Mouse (Mus musculus): ENCODE measurements at regions not wholly inside any gene's neighbourhood (a gene's known extent, or its start where the extent isn't known, plus 50 kb on each side); places are given as distances from the start of the nearest gene placed in this dataset.

DNA sequence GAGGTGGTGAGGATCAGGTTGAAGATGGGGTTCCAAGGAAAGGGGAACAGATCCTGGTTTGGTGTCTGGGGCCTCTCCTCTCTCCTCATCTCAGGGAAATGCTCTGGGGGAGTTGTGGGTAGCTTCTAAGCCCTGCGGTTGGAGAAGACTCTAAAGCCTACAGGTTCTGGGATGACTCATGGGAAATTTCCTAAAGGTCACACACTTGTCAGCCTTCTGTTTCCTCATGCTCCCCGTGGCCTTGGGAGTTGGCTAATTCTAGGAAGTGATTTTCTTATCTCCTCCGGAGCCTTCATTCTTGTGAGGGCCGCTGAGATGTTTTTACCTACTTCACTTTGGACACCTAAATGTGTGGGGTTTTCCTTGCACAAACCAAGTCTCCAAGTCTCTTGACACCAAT is 279.2 kb downstream of the 4933412E24Rik start:
- Histone ChIP-seq H3K36me3 (ENCODE audit: control insufficient read depth, insufficient read depth, low read length) (no peaks in the 10 kb centered on the region), H3K4me3 (ENCODE audit: low read depth, low read length) (no peak overlapping the region), H3K27ac (ENCODE audit: low read depth, low read length) (no peak overlapping the region), H3K4me2 (no peak overlapping the region), H3K9ac (ENCODE audit: low read length) (no peak overlapping the region), H3K27me3 (ENCODE audit: control insufficient read depth, insufficient read depth, low read length) (no peaks in the 10 kb centered on the region), H3K4me1 (ENCODE audit: control insufficient read depth, insufficient read depth, low read length) (no peaks in the 10 kb centered on the region), H3K9me3 (ENCODE audit: control insufficient read depth, low read length) (no peaks in the 10 kb centered on the region)
- WGBS: 90% methylated on average over 4 of the region's 4 CpGs
- no peak for DNase-seq (ENCODE audit: low spot score, missing footprints)
- ATAC-seq (ENCODE audit: low FRiP score): no peak

DNA sequence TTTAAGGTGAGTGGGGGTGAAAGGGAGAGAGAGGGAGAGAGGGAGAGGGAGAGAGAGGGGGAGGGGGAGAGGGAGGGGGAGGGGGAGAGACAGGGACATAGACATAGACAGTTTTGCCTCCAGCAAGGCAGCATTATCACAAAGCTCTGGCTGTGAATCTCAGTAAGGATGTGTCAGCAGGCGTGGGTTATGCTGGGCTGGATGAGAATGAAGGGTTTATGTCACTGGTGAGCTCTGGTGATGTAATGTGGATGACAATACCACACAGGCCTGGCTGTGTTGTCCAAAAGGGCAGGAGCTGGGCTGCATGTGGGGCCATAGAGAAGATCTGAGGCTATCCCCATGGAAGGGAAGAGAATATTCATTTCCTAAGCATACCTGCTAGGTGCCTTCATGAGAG is 282.0 kb downstream of the 4933412E24Rik start:
- Histone ChIP-seq H3K9me3 (ENCODE audit: control insufficient read depth, low read length) (no peaks in the 10 kb centered on the region), H3K4me1 (ENCODE audit: control insufficient read depth, insufficient read depth, low read length) (no peaks in the 10 kb centered on the region), H3K36me3 (ENCODE audit: control insufficient read depth, insufficient read depth, low read length) (no peaks in the 10 kb centered on the region), H3K4me3 (ENCODE audit: low read depth, low read length) (no peak overlapping the region), H3K27me3 (ENCODE audit: control insufficient read depth, insufficient read depth, low read length) (no peaks in the 10 kb centered on the region), H3K27ac (ENCODE audit: low read depth, low read length) (no peak overlapping the region), H3K9ac (ENCODE audit: low read length) (no peak overlapping the region), H3K4me2 (no peak overlapping the region)
- DNase-seq (ENCODE audit: low spot score, missing footprints): no peak
- 62% methylated on average over 1 of the region's 1 CpGs for WGBS
- no peak for ATAC-seq (ENCODE audit: low FRiP score)

- DNase-seq (ENCODE audit: low spot score, missing footprints) (no peak), ATAC-seq (ENCODE audit: low FRiP score) (no peak)
- H3K27ac ChIP-seq (ENCODE audit: low read depth, low read length): no peak overlapping the region
- no peak overlapping the region for H3K9ac ChIP-seq (ENCODE audit: low read length)
- H3K27me3 ChIP-seq (ENCODE audit: control insufficient read depth, insufficient read depth, low read length): no peaks in the 10 kb centered on the region
- H3K4me2 ChIP-seq: no peak overlapping the region
- 94% methylated on average over 3 of the region's 3 CpGs for WGBS
- H3K36me3 ChIP-seq (ENCODE audit: control insufficient read depth, insufficient read depth, low read length): no peaks in the 10 kb centered on the region
- H3K9me3 ChIP-seq (ENCODE audit: control insufficient read depth, low read length): no peaks in the 10 kb centered on the region
- no peaks in the 10 kb centered on the region for H3K4me1 ChIP-seq (ENCODE audit: control insufficient read depth, insufficient read depth, low read length)
- no peak overlapping the region for H3K4me3 ChIP-seq (ENCODE audit: low read depth, low read length)
Observed at GRCm38 (mm10) chr15:59733932-59734331, 282.5 kb downstream of the 4933412E24Rik start.

- no peak for DNase-seq (ENCODE audit: low spot score, missing footprints)
- ATAC-seq (ENCODE audit: low FRiP score): no peak
- WGBS: 81% methylated on average over 11 of the region's 12 CpGs
- no peaks in the 10 kb centered on the region for H3K9me3 ChIP-seq (ENCODE audit: control insufficient read depth, low read length)
- no peak overlapping the region for H3K27ac ChIP-seq (ENCODE audit: low read depth, low read length)
- no peaks in the 10 kb centered on the region for H3K36me3 ChIP-seq (ENCODE audit: control insufficient read depth, insufficient read depth, low read length)
- H3K27me3 ChIP-seq (ENCODE audit: control insufficient read depth, insufficient read depth, low read length): no peaks in the 10 kb centered on the region
- H3K4me3 ChIP-seq (ENCODE audit: low read depth, low read length): no peak overlapping the region
- no peaks in the 10 kb centered on the region for H3K4me1 ChIP-seq (ENCODE audit: control insufficient read depth, insufficient read depth, low read length)
- no peak overlapping the region for H3K9ac ChIP-seq (ENCODE audit: low read length)
- no peak overlapping the region for H3K4me2 ChIP-seq
Observed at GRCm38 (mm10) chr15:59733031-59733810, 283.2 kb downstream of the 4933412E24Rik start.

DNA sequence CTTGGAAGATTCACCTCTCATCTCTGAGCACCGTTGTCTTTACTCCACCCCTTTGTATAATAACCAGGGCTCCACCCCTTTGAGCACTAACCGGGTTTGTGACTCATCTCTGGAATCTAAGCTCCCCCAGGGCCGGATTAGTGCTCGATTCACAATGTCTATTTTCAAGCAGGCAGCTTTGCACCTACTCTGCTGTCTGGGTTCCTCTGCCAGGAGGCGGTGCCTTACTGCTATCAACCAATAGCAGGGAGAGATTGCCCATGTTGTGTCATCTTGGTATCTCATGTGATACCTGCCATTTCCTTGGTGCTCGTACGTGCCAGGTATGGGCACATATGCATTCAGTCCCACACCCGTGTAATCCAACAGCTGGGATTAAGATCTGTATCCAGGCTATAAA is 285.3 kb downstream of the 4933412E24Rik start:
- no peaks in the 10 kb centered on the region for H3K36me3 ChIP-seq (ENCODE audit: control insufficient read depth, insufficient read depth, low read length)
- H3K4me3 ChIP-seq (ENCODE audit: low read depth, low read length): no peak overlapping the region
- ATAC-seq (ENCODE audit: low FRiP score) (no peak), DNase-seq (ENCODE audit: low spot score, missing footprints) (no peak)
- no peaks in the 10 kb centered on the region for H3K4me1 ChIP-seq (ENCODE audit: control insufficient read depth, insufficient read depth, low read length)
- no peak overlapping the region for H3K27ac ChIP-seq (ENCODE audit: low read depth, low read length)
- H3K27me3 ChIP-seq (ENCODE audit: control insufficient read depth, insufficient read depth, low read length): no peaks in the 10 kb centered on the region
- no peak overlapping the region for H3K4me2 ChIP-seq
- H3K9ac ChIP-seq (ENCODE audit: low read length): no peak overlapping the region
- 82% methylated on average over 8 of the region's 8 CpGs for WGBS
- no peaks in the 10 kb centered on the region for H3K9me3 ChIP-seq (ENCODE audit: control insufficient read depth, low read length)

DNA sequence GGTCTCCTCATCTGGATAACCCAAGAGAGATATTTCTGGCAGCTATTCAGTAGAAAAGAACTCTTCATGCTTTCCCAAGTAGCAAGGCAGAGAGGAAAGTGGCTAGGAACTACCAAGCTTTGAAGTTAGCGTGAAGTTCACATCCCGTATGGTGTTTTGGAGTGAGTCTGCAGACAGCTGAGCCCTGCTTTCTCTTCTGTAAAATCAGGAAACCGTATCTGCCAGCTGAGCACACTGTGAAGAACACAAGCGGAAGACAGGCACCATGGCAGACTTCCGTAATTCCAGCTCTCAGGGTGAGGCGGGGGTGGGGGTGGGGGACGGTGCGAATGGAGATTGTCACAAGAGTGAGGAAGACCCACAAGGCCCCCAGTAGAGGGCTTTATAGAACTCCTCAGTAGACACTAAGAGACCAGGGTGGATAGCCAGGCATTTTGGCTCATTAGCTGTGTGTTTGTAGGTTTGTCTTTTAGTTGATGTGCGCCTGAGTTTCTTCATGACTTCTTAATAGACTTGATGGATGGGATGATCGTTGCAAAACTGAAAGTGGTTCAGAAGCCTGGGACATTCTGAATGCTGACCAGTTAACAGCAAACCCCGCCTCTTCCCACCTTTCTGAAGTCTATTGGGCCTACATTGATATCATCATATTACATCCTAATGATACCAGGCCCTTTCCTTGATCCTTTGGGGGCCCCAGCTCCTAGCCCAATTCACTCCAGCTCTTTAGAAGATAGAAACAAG is 287.4 kb downstream of the 4933412E24Rik start:
- Histone ChIP-seq H3K36me3 (ENCODE audit: control insufficient read depth, insufficient read depth, low read length) (no peaks in the 10 kb centered on the region), H3K9me3 (ENCODE audit: control insufficient read depth, low read length) (no peaks in the 10 kb centered on the region), H3K4me3 (ENCODE audit: low read depth, low read length) (no peak overlapping the region), H3K27me3 (ENCODE audit: control insufficient read depth, insufficient read depth, low read length) (no peaks in the 10 kb centered on the region), H3K4me2 (no peak overlapping the region), H3K27ac (ENCODE audit: low read depth, low read length) (no peak overlapping the region), H3K4me1 (ENCODE audit: control insufficient read depth, insufficient read depth, low read length) (no peaks in the 10 kb centered on the region), H3K9ac (ENCODE audit: low read length) (no peak overlapping the region)
- DNase-seq (ENCODE audit: low spot score, missing footprints) (no peak), ATAC-seq (ENCODE audit: low FRiP score) (no peak)
- 87% methylated on average over 11 of the region's 11 CpGs for WGBS

DNA sequence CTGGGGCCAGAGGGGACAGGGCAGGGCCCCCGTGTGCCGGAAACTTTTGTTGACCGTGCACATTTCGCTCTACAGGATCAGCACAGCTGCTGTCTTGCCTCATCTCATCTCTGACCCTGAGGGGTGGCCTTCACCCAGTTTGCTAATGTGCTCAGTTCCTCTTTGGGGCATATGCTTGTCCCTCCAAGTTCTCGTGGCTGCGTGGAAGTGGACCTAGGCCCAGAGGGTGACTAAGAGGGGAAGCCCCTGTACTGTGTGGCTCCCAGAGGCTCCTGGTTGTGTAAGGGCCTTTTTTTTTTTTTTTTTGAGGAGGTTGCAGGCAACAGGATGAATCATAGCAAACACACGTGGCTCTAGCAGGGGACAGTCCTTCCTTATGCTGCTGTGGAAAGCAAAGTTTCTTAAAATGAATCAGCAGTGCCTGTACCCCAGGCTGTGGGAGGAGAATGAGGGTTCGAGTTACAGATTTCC is 288.2 kb downstream of the 4933412E24Rik start:
- H3K4me2 ChIP-seq: no peak overlapping the region
- WGBS: 83% methylated on average over 8 of the region's 8 CpGs
- H3K36me3 ChIP-seq (ENCODE audit: control insufficient read depth, insufficient read depth, low read length): no peaks in the 10 kb centered on the region
- no peaks in the 10 kb centered on the region for H3K9me3 ChIP-seq (ENCODE audit: control insufficient read depth, low read length)
- H3K27ac ChIP-seq (ENCODE audit: low read depth, low read length): no peak overlapping the region
- H3K4me1 ChIP-seq (ENCODE audit: control insufficient read depth, insufficient read depth, low read length): no peaks in the 10 kb centered on the region
- no peaks in the 10 kb centered on the region for H3K27me3 ChIP-seq (ENCODE audit: control insufficient read depth, insufficient read depth, low read length)
- H3K4me3 ChIP-seq (ENCODE audit: low read depth, low read length): no peak overlapping the region
- DNase-seq (ENCODE audit: low spot score, missing footprints) (no peak), ATAC-seq (ENCODE audit: low FRiP score) (no peak)
- no peak overlapping the region for H3K9ac ChIP-seq (ENCODE audit: low read length)

DNA sequence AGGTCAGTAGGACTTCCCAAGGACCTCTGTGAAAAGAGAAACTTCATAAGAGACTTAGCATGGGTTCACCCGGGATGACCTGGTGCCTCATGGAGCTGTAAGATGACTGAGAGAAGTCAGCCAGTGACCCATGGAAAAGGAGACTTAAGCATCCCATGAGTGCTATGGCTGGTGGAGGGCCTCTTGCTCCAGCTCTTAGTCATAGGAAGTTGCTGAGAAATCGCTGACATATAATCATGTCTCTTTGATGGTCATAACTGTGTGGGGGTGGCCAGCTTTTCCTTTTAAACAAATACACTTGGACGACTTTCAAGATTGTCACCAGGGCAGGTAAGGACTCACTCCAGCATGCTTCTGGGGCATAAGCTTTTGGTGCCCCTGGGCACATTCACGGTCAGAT is 290.5 kb downstream of the 4933412E24Rik start:
- H3K27me3 ChIP-seq (ENCODE audit: control insufficient read depth, insufficient read depth, low read length): no peaks in the 10 kb centered on the region
- no peaks in the 10 kb centered on the region for H3K36me3 ChIP-seq (ENCODE audit: control insufficient read depth, insufficient read depth, low read length)
- ATAC-seq (ENCODE audit: low FRiP score) (no peak), DNase-seq (ENCODE audit: low spot score, missing footprints) (no peak)
- H3K9me3 ChIP-seq (ENCODE audit: control insufficient read depth, low read length): no peaks in the 10 kb centered on the region
- H3K4me2 ChIP-seq: no peak overlapping the region
- H3K27ac ChIP-seq (ENCODE audit: low read depth, low read length): no peak overlapping the region
- 79% methylated on average over 4 of the region's 4 CpGs for WGBS
- H3K4me1 ChIP-seq (ENCODE audit: control insufficient read depth, insufficient read depth, low read length): no peaks in the 10 kb centered on the region
- no peak overlapping the region for H3K9ac ChIP-seq (ENCODE audit: low read length)
- H3K4me3 ChIP-seq (ENCODE audit: low read depth, low read length): no peak overlapping the region

DNA sequence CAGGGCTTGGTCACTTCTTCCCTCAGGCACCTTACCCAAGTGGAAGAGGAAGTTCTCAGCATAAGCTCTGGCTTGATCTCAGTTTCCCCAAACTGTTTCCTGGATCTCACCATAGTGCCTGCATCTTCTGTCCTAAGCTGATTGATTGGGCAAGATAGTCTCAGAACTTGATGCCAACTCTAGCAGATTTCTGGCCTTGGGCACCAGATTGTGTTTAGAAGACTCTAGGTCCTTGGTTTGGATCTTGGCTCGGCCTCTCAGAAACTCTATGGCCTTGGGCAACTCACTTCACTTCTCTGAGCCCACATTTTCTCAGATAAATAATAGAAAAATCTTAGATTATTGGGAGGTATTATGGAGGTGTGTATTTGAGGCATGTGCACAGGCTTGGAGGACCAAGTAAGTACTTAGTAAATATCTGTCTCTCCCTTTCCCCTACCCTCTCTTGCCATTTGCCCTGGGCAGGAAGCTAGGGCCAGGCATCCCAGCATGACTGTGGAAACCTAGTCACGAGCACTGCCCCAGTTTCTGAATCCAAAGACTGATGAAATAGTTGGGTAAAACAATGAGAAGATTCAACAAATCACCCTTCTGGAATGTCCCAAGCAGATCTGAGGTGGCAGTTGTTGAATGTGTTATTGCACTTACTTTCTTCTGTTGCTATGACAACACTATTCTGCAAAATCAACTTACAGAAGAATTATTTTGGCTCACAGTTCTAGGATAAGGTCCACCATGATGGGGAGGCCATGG is 293.6 kb downstream of the 4933412E24Rik start:
- ATAC-seq (ENCODE audit: low FRiP score) (no peak), DNase-seq (ENCODE audit: low spot score, missing footprints) (no peak)
- no peak overlapping the region for H3K9ac ChIP-seq (ENCODE audit: low read length)
- H3K4me2 ChIP-seq: no peak overlapping the region
- no peaks in the 10 kb centered on the region for H3K27me3 ChIP-seq (ENCODE audit: control insufficient read depth, insufficient read depth, low read length)
- H3K27ac ChIP-seq (ENCODE audit: low read depth, low read length): no peak overlapping the region
- H3K9me3 ChIP-seq (ENCODE audit: control insufficient read depth, low read length): no peaks in the 10 kb centered on the region
- 79% methylated on average over 2 of the region's 2 CpGs for WGBS
- no peaks in the 10 kb centered on the region for H3K4me1 ChIP-seq (ENCODE audit: control insufficient read depth, insufficient read depth, low read length)
- no peak overlapping the region for H3K4me3 ChIP-seq (ENCODE audit: low read depth, low read length)
- no peaks in the 10 kb centered on the region for H3K36me3 ChIP-seq (ENCODE audit: control insufficient read depth, insufficient read depth, low read length)
